ENCODE assay signal across 9 mouse cellular contexts in genomic region chr11:103325172-103325571, GRCm38 (mm10). TPM values are rescaled to one million over a fixed set of nuclear protein-coding genes. Genes with fewer than 3 reads are reported as not detected.
A peak's percentile ranks its signal among the peaks of the same experiment; 100 is the strongest.
DNase-seq lines count a peak whose midpoint lies in the region; ATAC-seq and TF ChIP-seq lines count a peak whose summit lies in the region.
"Had no signal": no experiment of that assay in that cellular context is flagged by ENCODE, and none has a peak within 500 bp of the region (broad histone marks: within the 10 kb centered on the region; RNA-seq: fewer than 3 reads in every experiment).

No protein-coding gene starts in this region.

- no peak overlapping the region for H3K4me3 ChIP-seq in heart, embryonic 11.5 days (ENCODE audit: low read depth, low read length)
- no peak overlapping the region for H3K4me3 ChIP-seq in embryonic facial prominence, embryonic 11.5 days (ENCODE audit: low read depth, low read length)
- no peak overlapping the region for H3K4me3 ChIP-seq in heart, postnatal 0 days (ENCODE audit: low read depth, low read length)
- no peak overlapping the region for H3K4me3 ChIP-seq in layer of hippocampus, adult 2 months
- H3K4me3 ChIP-seq in spleen, adult 2 months (ENCODE audit: extremely low read depth, insufficient read depth, insufficient read length): no peak overlapping the region
- H3K4me3 ChIP-seq: liver, embryonic 13.5 days had no signal

- H3K4me1 ChIP-seq in heart, embryonic 11.5 days (ENCODE audit: control insufficient read depth, insufficient read depth, low read length): no peaks in the 10 kb centered on the region
- H3K4me1 ChIP-seq in embryonic facial prominence, embryonic 11.5 days (ENCODE audit: control insufficient read depth, insufficient read depth, low read length): no peaks in the 10 kb centered on the region; the same call in 1 of the 2 replicates
- H3K4me1 ChIP-seq in heart, postnatal 0 days (ENCODE audit: control insufficient read depth, insufficient read depth): no peaks in the 10 kb centered on the region
- H3K4me1 ChIP-seq in spleen, adult 2 months (ENCODE audit: control insufficient read depth, insufficient read depth, insufficient read length): no peaks in the 10 kb centered on the region
- H3K4me1 ChIP-seq: liver, embryonic 13.5 days had no signal

- TF ChIP-seq EP300 in heart, postnatal 0 days (IDR thresholded peaks at IDR 0.05; ENCODE audit: low read depth): no peak

- H3K27me3 ChIP-seq in heart, embryonic 11.5 days (ENCODE audit: control insufficient read depth, insufficient read depth, low read length): peaks cover 5% of the 10 kb centered on the region
- H3K27me3 ChIP-seq in embryonic facial prominence, embryonic 11.5 days (ENCODE audit: control insufficient read depth, insufficient read depth, low read length): no peaks in the 10 kb centered on the region; the same call in 1 of the 2 replicates
- H3K27me3 ChIP-seq in heart, postnatal 0 days (ENCODE audit: control insufficient read depth, insufficient read depth, low read length): peaks cover 8% of the 10 kb centered on the region
- H3K27me3 ChIP-seq in spleen, adult 2 months (ENCODE audit: control insufficient read depth, insufficient read depth, low read length): no peaks in the 10 kb centered on the region

- ATAC-seq in heart, embryonic 11.5 days (replicated peaks; ENCODE audit: insufficient number of reproducible peaks, low FRiP score, low TSS enrichment): no peak
- no peak; the same call in 1 of the 2 replicates for ATAC-seq in embryonic facial prominence, embryonic 11.5 days (replicated peaks; ENCODE audit: insufficient number of reproducible peaks, low FRiP score, low TSS enrichment, low read depth)
- ATAC-seq in heart, postnatal 0 days (ENCODE audit: insufficient read depth, low read depth): peak; percentile 70

- no peak overlapping the region for H3K9ac ChIP-seq in heart, embryonic 11.5 days (ENCODE audit: low read depth, low read length)
- H3K9ac ChIP-seq in embryonic facial prominence, embryonic 11.5 days (replicated peaks; ENCODE audit: low read length): no peak overlapping the region
- H3K9ac ChIP-seq in heart, postnatal 0 days (replicated peaks; ENCODE audit: low read depth, low read length): no peak overlapping the region
- H3K9ac ChIP-seq: liver, embryonic 13.5 days had no signal

- peak; percentile 64 to 87 for DNase-seq in heart, adult 18-20 months
- DNase-seq in adrenal gland, postnatal 10 days: peak; percentile 83
- peak; percentile 86 for DNase-seq in embryonic facial prominence, embryonic 11.5 days (ENCODE audit: low spot score)
- DNase-seq in heart, postnatal 0 days (ENCODE audit: low spot score): peak; percentile 53
- peak in 1 of 2 experiments; percentile 59 for DNase-seq in layer of hippocampus, adult 2 months (ENCODE audit: low spot score in 2 of 2)
- peak; percentile 65 to 80 for DNase-seq in lung, postnatal 4 days
- peak in 1 of 2 experiments; percentile 54 for DNase-seq in spleen, adult 2 months (ENCODE audit: low read depth in 1 of 2, low spot score in 2 of 2)
- DNase-seq: liver, embryonic 13.5 days had no signal

- TF ChIP-seq CTCF in heart, postnatal 0 days (IDR thresholded peaks at IDR 0.05; ENCODE audit: low read depth): peak; percentile 90
- TF ChIP-seq CTCF in layer of hippocampus, adult 2 months (conservative IDR thresholded peaks at IDR 0.05): peak; percentile 76
- TF ChIP-seq CTCF in spleen, adult 2 months (IDR thresholded peaks at IDR 0.05; ENCODE audit: extremely low read depth, insufficient read depth, insufficient read length, insufficient replicate concordance): peak; percentile 65; the same call in 1 of the 2 replicates

- H3K36me3 ChIP-seq in heart, embryonic 11.5 days (ENCODE audit: control insufficient read depth, insufficient read depth, low read length): no peaks in the 10 kb centered on the region
- no peaks in the 10 kb centered on the region for H3K36me3 ChIP-seq in embryonic facial prominence, embryonic 11.5 days (replicated peaks; ENCODE audit: control insufficient read depth, insufficient read depth, low read depth, low read length)
- no peaks in the 10 kb centered on the region for H3K36me3 ChIP-seq in heart, postnatal 0 days (replicated peaks; ENCODE audit: control insufficient read depth, insufficient read depth, low read length)
- H3K36me3 ChIP-seq in spleen, adult 2 months (ENCODE audit: control insufficient read depth, insufficient read depth, low read length): no peaks in the 10 kb centered on the region
- H3K36me3 ChIP-seq: liver, embryonic 13.5 days had no signal

- H3K27ac ChIP-seq in heart, embryonic 11.5 days (ENCODE audit: low read depth, low read length): no peak overlapping the region
- H3K27ac ChIP-seq in embryonic facial prominence, embryonic 11.5 days (replicated peaks; ENCODE audit: low read depth, low read length): no peak overlapping the region
- H3K27ac ChIP-seq in heart, postnatal 0 days (ENCODE audit: low read depth): no peak overlapping the region
- no peak overlapping the region for H3K27ac ChIP-seq in layer of hippocampus, adult 2 months
- H3K27ac ChIP-seq in spleen, adult 2 months (ENCODE audit: insufficient read depth, low read length): no peak overlapping the region
- H3K27ac ChIP-seq: liver, embryonic 13.5 days had no signal

- no peaks in the 10 kb centered on the region for H3K9me3 ChIP-seq in heart, embryonic 11.5 days (replicated peaks; ENCODE audit: control insufficient read depth, low read length)
- no peaks in the 10 kb centered on the region for H3K9me3 ChIP-seq in embryonic facial prominence, embryonic 11.5 days (replicated peaks; ENCODE audit: control insufficient read depth, low read length)
- H3K9me3 ChIP-seq in heart, postnatal 0 days (replicated peaks; ENCODE audit: control insufficient read depth, low read length): no peaks in the 10 kb centered on the region
- H3K9me3 ChIP-seq: liver, embryonic 13.5 days had no signal

- no peak overlapping the region for H3K4me2 ChIP-seq in heart, embryonic 11.5 days
- no peak overlapping the region for H3K4me2 ChIP-seq in embryonic facial prominence, embryonic 11.5 days (ENCODE audit: low read depth, low read length)
- H3K4me2 ChIP-seq in heart, postnatal 0 days (ENCODE audit: low read depth, low read length): no peak overlapping the region
- H3K4me2 ChIP-seq: liver, embryonic 13.5 days had no signal

- WGBS in heart, embryonic 11.5 days (ENCODE audit: insufficient replicate concordance): 10% methylated on average over 8 of the region's 8 CpGs
- WGBS in embryonic facial prominence, embryonic 11.5 days: 14% methylated on average over 8 of the region's 8 CpGs
- WGBS in heart, postnatal 0 days: 10% methylated on average over 8 of the region's 8 CpGs
- WGBS in spleen, adult 2 months: 5% methylated on average over 8 of the region's 8 CpGs

- TF ChIP-seq POLR2A in spleen, adult 2 months (IDR thresholded peaks at IDR 0.05; ENCODE audit: low read depth, low read length): no peak

RNA-seq across cellular contexts. Expression of gene Arhgap27, which starts 38.3 kb away (rescaled TPM):
- total RNA-seq in heart, adult 18-20 months (2021): 10 to 100 TPM; 15.3 to 20.3 TPM
- polyA plus RNA-seq in heart, embryonic 11.5 days (2014; fragmentation: Nextera tagmentation; extraction: Ambion mirVana): 3.4 and 4.4 TPM in 2 replicates
- 10 to 100 TPM; 23.1 to 24.5 TPM for total RNA-seq in adrenal gland, postnatal 10 days (2021)
- polyA plus RNA-seq in embryonic facial prominence, embryonic 11.5 days (2014; fragmentation: Nextera tagmentation; extraction: Ambion mirVana): 2.9 and 3.7 TPM in 2 replicates
- total RNA-seq in heart, postnatal 0 days (2014; rRNA removed; ENCODE audit: low replicate concordance): 9.7 and 15.1 TPM in 2 replicates
- polyA plus RNA-seq in heart, postnatal 0 days (2015; fragmentation: Nextera tagmentation; extraction: Ambion mirVana): 5.4 and 6.5 TPM in 2 replicates
- 10 to 100 TPM; 11.8 to 14.0 TPM for total RNA-seq in layer of hippocampus, adult 2 months (2021)
- 90.0 and 101 TPM in 2 replicates for polyA plus RNA-seq in spleen, adult 2 months (2012; rRNA removed)

RNA-seq across cellular contexts. Expression of gene Map3k14, which starts 57.9 kb away (rescaled TPM):
- total RNA-seq in heart, adult 18-20 months (2021): 1 to 10 TPM; 2.5 to 3.0 TPM
- polyA plus RNA-seq in heart, embryonic 11.5 days (2014; fragmentation: Nextera tagmentation; extraction: Ambion mirVana): 1.4 and 1.7 TPM in 2 replicates
- 1 to 10 TPM; 5.2 to 6.9 TPM for total RNA-seq in adrenal gland, postnatal 10 days (2021)
- 1.9 and 2.9 TPM in 2 replicates for polyA plus RNA-seq in embryonic facial prominence, embryonic 11.5 days (2014; fragmentation: Nextera tagmentation; extraction: Ambion mirVana)
- total RNA-seq in heart, postnatal 0 days (2014; rRNA removed; ENCODE audit: low replicate concordance): 4.4 and 9.4 TPM in 2 replicates
- 1.3 and 1.4 TPM in 2 replicates for polyA plus RNA-seq in heart, postnatal 0 days (2015; fragmentation: Nextera tagmentation; extraction: Ambion mirVana)
- total RNA-seq in layer of hippocampus, adult 2 months (2021): 1 to 10 TPM; 3.3 TPM
- 49.6 and 57.7 TPM in 2 replicates for polyA plus RNA-seq in spleen, adult 2 months (2012; rRNA removed)
